Mouse (Mus musculus): Measurements from ENCODE around the gene Gm10322.

DNA sequence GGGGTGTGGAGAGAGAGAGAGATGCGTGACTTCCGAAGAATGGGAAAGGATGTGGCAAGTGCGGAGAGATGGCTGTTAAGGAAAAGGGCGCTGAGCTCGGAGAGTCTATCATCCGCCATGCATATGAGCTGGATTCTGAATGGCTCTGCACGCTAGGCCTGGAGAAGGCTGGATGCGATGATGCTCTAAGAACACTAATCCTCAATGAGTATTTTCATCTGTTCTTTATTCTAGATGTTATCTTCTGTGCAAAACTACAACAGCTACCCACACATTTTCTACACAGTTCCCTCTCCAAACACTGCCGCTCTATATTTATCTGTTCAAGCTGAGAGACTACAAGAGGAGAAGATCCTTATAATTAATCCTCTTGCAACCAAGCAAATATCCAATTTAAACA lies 25.3 kb upstream of the Gm10322 start:
- TF ChIP-seq CTCF (IDR thresholded peaks at IDR 0.05; ENCODE audit: low read depth, low read length): no peak
- no peak for TF ChIP-seq POLR2AphosphoS5 (IDR thresholded peaks at IDR 0.05; ENCODE audit: insufficient replicate concordance, low read depth, low read length)
- no peak for TF ChIP-seq GATA1 (IDR thresholded peaks at IDR 0.05; ENCODE audit: borderline replicate concordance, low read length)
